Mouse (Mus musculus) stomach, postnatal 0 days (tissue): ENCODE measurements around the gene Uvrag.

ENCODE experiments used
- CTCF ChIP-seq: IDR thresholded peaks from 2 replicates; pipeline ENCODE4 v1.5.1; 2016; ENCODE audit warnings: antibody characterized with exemption, low read depth, mild to moderate bottlenecking, moderate library complexity
- EP300 ChIP-seq: optimal IDR thresholded peaks from 2 replicates; pipeline ENCODE3; 2016; ENCODE audit warnings: antibody characterized with exemption

- TF ChIP-seq EP300, result no peak
- no peak for TF ChIP-seq CTCF
Observed at GRCm38 (mm10) chr7:98853806-98854205, 287.1 kb downstream of the Uvrag start.
